In genomic region chr2:167776251-167777168, GRCm38 (mm10) we compare ENCODE assay signal across 9 mouse cellular contexts.
A peak's percentile ranks its signal among the peaks of the same experiment; 100 is the strongest.
DNase-seq lines count a peak whose midpoint lies in the region; ATAC-seq and TF ChIP-seq lines count a peak whose summit lies in the region.
"Had no signal": no experiment of that assay in that cellular context is flagged by ENCODE, and none has a peak within 500 bp of the region (broad histone marks: within the 10 kb centered on the region; RNA-seq: fewer than 3 reads in every experiment).

No protein-coding gene starts in this region.

- no peak overlapping the region for H3K4me3 ChIP-seq in spleen, adult 2 months (ENCODE audit: extremely low read depth, insufficient read depth, insufficient read length)
- no peak overlapping the region for H3K4me3 ChIP-seq in liver, embryonic 15.5 days (replicated peaks)

- peak overlapping the region; percentile 81 for H3K27ac ChIP-seq in spleen, adult 2 months (ENCODE audit: insufficient read depth, low read length)
- H3K27ac ChIP-seq in liver, embryonic 15.5 days (replicated peaks): peak overlapping the region; percentile 81

- no peak for TF ChIP-seq CTCF in spleen, adult 2 months (IDR thresholded peaks at IDR 0.05; ENCODE audit: extremely low read depth, insufficient read depth, insufficient read length, insufficient replicate concordance)

- H3K9ac ChIP-seq in liver, embryonic 15.5 days: no peak overlapping the region

- peak overlapping the region; percentile 80 for H3K4me2 ChIP-seq in liver, embryonic 15.5 days

- ATAC-seq in liver, embryonic 15.5 days (ENCODE audit: insufficient read depth): no peak

- WGBS in spleen, adult 2 months: 72% methylated on average over 24 of the region's 24 CpGs
- WGBS in liver, embryonic 15.5 days (ENCODE audit: insufficient replicate concordance): 71% methylated on average over 24 of the region's 24 CpGs

- H3K27me3 ChIP-seq in spleen, adult 2 months (ENCODE audit: control insufficient read depth, insufficient read depth, low read length): no peaks in the 10 kb centered on the region
- H3K27me3 ChIP-seq in liver, embryonic 15.5 days: no peaks in the 10 kb centered on the region

- TF ChIP-seq POLR2A in spleen, adult 2 months (IDR thresholded peaks at IDR 0.05; ENCODE audit: low read depth, low read length): no peak

- peaks cover 22% of the 10 kb centered on the region for H3K4me1 ChIP-seq in spleen, adult 2 months (ENCODE audit: control insufficient read depth, insufficient read depth, insufficient read length)
- peaks cover 49% of the 10 kb centered on the region for H3K4me1 ChIP-seq in liver, embryonic 15.5 days (replicated peaks)

- H3K36me3 ChIP-seq in spleen, adult 2 months (ENCODE audit: control insufficient read depth, insufficient read depth, low read length): no peaks in the 10 kb centered on the region
- no peaks in the 10 kb centered on the region for H3K36me3 ChIP-seq in liver, embryonic 15.5 days (replicated peaks)

- DNase-seq in adrenal gland, adult 2 months: peak; percentile 64
- no peak for DNase-seq in adrenal gland, postnatal 25 days
- DNase-seq in spleen, adult 2 months (ENCODE audit: low read depth in 1 of 2, low spot score in 2 of 2): no peak
- no peak for DNase-seq in spleen, adult 12 weeks (ENCODE audit: low spot score)
- no peak for DNase-seq in cerebellum, postnatal 14 days
- no peak for DNase-seq in embryo, embryonic 10 days (ENCODE audit: low spot score)
- DNase-seq in cerebellum, postnatal 4 days (ENCODE audit: low spot score in 2 of 2): no peak
- DNase-seq: cerebellum, adult 9-11 months had no signal

- H3K9me3 ChIP-seq in liver, embryonic 15.5 days (replicated peaks): no peaks in the 10 kb centered on the region
